Mouse (Mus musculus) gastrocnemius, adult 2 months (tissue): ENCODE data around the gene Pdf. TPM values are rescaled to one million over a fixed set of nuclear protein-coding genes. Genes with fewer than 3 reads are reported as not detected.
"Not testable (repeated sequence)": the region's sequence is repeated elsewhere in the genome, so short reads cannot be mapped to it uniquely, and the experiment has no call there.

Experiments used
- DNase-seq: peaks from one replicate; pipeline ENCODE4 v3.0.0; 2022
- H3K27ac ChIP-seq: fragments of 200-600 bp; 2 replicates; pipeline ENCODE4 v1.8.1; 2022; ENCODE audit warnings: mild to moderate bottlenecking
- H3K4me3 ChIP-seq: fragments of 200-600 bp; 2 replicates; pipeline ENCODE4 v1.8.1; 2022; ENCODE audit warnings: mild to moderate bottlenecking, moderate library complexity
- CTCF ChIP-seq: fragments of 200-600 bp; IDR thresholded peaks from 2 replicates; pipeline ENCODE4 v1.8.1; 2022; ENCODE audit warnings: antibody characterized with exemption, mild to moderate bottlenecking, moderate library complexity
- intact Hi-C: fragments of 180-260 bp; cut with DNase I; formaldehyde crosslinking; loops from one replicate; pipeline ENCODE4 v1.15.1; 2025
- total RNA-seq, 2 experiments: library from RNA; stranded (reverse); gene quantifications; 2 replicates each; pipeline ENCODE4 v1.2.3; 2021

The Pdf gene
- total RNA-seq, 2 experiments from 2014 or later = 38.6 to 44.0 TPM

DNA sequence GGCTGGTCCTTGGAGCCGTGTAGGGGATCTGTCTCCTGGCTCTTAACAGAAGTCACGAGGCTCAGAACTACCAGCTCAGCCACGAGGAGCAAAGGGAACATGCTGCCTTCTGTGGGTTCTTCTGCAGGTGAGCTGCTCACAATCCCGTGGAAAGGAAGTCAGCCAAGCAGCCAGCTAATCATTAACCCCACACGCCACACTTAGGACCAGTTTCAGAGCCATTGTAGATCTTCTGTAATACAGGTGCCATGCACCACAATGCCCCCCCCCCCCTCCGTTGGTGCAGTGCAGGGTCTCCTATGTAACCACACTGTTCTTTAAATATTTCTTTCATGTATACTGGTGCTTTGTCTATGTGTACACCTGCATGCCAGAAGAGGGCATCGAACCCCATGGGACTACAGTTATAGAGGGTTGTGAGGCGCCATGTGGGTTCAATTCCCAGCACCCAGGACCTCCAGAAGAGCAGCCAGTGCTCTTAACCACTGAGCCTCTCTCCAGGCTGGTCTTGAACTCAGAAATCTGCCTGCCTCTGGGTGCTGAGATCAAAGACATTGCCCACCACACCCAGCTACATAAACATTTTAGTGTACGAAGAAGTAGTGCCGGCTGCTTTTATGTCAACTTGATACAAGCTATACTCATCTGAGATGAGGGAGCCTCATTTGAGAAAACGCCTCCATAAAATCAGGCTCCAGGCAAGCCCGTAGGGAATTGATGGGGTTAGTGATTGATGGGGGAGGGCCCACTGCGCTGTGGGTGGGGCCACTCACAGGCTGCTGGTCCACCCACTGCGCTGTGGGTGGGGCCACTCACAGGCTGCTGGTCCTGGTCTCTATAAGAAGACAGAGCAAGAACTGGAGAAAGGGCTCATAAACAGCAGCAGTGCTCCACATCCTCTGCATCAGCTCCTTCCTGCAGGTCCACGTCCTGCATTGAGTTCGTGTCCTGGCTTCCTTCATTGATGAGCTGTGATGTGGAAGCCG, 17.4 kb upstream of the Pdf start, which contains the start of gene Tmed6:
Gene Tmed6, minus strand, starts transcription at position 134 of the 986 bp plus-strand sequence.
- no peak for TF ChIP-seq CTCF
- Histone ChIP-seq H3K27ac (no peak within 1 kb of the TSS), H3K4me3 (no peak within 1 kb of the TSS)
- intact Hi-C loops = no loop called here
- DNase-seq = peak; percentile 50

DNA sequence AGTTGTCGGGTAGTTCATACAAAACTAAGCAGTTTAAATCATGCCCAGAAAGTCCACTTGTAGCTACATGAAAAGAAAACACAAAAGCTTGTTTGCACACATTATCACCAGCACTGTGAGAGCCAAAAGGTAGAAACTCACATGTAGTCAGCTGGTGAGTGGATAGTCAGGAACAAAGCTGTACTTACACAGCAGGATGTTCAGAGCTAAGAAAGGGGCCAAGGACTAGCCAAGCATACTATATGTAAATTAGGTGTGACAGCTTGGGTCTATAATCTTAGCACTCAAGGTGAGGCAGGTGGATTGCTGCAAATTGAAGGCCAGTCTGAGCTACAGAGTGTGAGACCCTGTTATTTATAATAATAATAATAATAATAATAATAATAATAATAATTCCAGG, 14.2 kb upstream of the Pdf start:
- DNase-seq = no peak
- no peak for TF ChIP-seq CTCF
- intact Hi-C loops = no loop called here

DNA sequence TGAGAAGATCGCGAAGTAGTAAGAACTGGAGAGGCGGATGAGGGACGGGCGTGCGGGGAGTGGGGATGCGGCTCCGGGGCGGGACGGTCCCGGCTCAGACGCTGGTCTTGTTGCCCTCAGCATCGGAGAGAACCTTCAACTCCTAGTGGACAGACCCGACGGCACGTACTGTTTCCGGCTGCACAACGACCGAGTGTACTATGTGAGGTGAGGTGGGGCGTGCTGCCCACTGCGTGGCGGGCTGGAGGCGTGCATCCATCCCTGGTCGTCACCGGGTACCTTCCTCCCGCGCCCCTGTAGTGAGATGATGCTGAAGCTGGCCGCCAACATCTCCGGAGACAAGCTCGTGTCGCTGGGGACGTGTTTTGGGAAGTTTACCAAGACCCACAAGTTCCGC, 8.6 kb upstream of the Pdf start:
- no peak for TF ChIP-seq CTCF
- intact Hi-C loops = loop anchor here (1.0 kb wide), 1 partner anchor 26 kb away; the partner anchor contains the start of gene Vps4a
- no peak for DNase-seq
- H3K27ac ChIP-seq = peak overlapping the region; percentile 95
- peak overlapping the region; percentile 99 for H3K4me3 ChIP-seq

More for the DNA sequence above, 14.2 kb upstream of the Pdf start:
- H3K4me3 ChIP-seq = no peak overlapping the region
- no peak overlapping the region for H3K27ac ChIP-seq

DNA sequence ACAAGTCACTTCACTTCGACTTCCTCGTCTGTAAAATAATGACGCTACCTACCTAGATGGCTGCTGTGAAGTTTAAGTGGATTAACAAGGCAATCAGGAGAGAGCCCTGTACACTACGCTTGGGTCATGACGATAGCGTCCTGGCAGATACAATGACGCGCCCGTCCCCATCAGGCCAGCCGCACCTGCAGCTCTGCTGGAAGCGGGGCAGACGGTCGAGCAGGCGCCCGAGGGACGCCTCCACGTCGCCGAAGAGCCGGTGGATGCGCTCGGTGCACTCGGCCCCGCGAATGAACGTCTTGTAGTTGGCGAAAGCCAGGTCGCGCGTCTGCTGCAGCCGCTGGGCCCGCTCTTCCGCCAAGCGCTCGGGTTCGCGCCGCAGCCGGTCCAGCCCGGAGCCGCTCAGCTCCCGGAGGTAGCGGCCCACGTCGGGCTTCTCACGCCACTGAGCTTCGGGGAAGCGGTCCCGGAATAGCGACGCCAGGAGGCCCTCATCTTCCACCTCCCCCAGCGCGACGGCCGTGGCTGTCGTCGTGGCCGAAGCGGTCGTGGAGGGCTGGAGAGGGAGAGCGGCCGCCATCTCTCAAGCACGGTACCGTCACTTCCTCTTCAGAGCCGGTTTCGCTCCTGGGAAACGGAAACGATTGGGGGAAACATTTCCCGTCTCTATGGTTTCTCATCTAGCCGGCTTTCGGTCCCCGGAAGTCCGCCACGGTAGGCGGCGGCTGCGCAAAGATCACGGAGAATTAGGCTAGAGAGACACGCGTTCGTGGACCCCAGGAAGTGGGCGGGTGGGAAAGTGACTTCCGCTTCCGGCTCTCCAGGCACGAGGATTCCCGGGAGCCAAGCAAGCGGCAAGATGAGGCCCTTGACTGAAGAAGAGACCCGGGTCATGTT, 7.9 kb upstream of the Pdf start, which contains the start of the genes Cog8 and Nip7:
Gene Cog8, minus strand, starts transcription at position 614 of the 897 bp plus-strand sequence.
Gene Nip7, plus strand, starts transcription at position 802 of the 897 bp plus-strand sequence.
- Histone ChIP-seq H3K27ac (peak within 1 kb of the TSS; percentile 95), H3K4me3 (peak within 1 kb of the TSS; percentile 99)
- no peak for TF ChIP-seq CTCF
- DNase-seq = peak; percentile 98
- intact Hi-C loops = loop anchor here (1.0 kb wide), 1 partner anchor 25 kb away; the partner anchor contains the start of gene Vps4a

DNA sequence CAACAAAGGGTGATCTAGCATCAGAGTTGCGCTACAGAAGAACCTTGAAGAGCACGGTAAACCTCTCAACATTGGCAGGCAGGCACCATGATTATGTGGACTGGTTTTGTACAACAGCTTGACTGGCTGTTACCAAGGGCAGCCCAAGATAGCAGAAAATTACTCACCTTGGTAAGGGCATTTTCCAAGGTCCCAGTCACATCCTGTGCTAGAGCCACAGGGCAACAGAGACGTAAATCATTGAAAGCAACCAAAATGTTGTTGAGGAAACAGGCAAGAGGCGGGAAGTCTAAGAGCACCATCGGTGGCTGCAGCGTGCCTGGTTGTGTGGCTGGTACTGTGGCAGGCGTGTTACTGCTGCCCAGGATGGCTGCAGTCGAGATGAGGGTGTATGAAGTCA, 3.6 kb upstream of the Pdf start:
- no peak for TF ChIP-seq CTCF
- intact Hi-C loops = no loop called here
- DNase-seq = no peak
- H3K27ac ChIP-seq = no peak overlapping the region
- H3K4me3 ChIP-seq = no peak overlapping the region

DNA sequence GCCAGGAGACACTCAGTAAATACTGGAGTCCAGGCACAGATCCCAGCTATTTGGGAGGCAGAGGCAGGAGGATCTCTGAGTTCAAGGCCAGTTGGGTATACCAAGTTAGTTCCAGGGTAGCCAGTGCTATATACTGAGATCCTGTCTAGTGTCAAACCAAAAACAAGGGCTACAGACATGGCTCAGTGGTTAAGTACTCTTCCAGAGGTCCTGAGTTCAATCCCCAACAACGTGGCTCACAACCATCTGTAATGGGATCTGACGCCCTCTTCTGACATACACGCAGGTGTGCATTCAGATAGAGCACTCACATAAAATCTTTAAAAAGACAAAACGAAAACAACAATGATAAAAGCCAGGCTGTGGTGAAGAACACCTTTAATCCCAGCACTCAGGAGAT, 1.1 kb upstream of the Pdf start:
- intact Hi-C loops = no loop called here
- peak overlapping the region; percentile 93 for H3K4me3 ChIP-seq
- peak overlapping the region; percentile 94; the same call in 1 of the 2 replicates for H3K27ac ChIP-seq

DNA sequence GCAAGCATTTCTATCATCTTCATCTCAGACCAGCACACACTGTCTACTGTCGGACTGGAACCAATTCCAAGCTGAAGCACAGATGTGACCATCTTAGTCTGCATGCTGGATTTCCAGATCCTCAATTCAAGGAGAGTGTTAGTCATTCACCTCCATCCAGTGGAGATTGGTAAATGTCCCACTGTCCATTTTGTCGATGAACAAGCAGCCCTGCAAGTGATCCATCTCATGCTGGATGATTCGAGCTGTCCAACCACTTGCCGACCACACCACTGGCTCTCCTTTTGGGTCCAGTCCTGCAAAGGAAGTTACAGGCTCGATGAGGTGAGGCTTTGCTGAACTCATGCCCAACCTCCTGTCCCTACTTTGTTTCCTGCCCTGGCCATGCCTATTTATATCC, 1.4 kb downstream of the Pdf start:
- Histone ChIP-seq H3K4me3 (peak overlapping the region; percentile 93), H3K27ac (peak overlapping the region; percentile 94)
- TF ChIP-seq CTCF = no peak
- DNase-seq = peak; percentile 29
- intact Hi-C loops = loop anchor here (1.0 kb wide), 1 partner anchor 16 kb away; the partner anchor contains the start of gene Vps4a

More for the DNA sequence above, 1.1 kb upstream of the Pdf start:
- DNase-seq = no peak
- no peak for TF ChIP-seq CTCF

DNA sequence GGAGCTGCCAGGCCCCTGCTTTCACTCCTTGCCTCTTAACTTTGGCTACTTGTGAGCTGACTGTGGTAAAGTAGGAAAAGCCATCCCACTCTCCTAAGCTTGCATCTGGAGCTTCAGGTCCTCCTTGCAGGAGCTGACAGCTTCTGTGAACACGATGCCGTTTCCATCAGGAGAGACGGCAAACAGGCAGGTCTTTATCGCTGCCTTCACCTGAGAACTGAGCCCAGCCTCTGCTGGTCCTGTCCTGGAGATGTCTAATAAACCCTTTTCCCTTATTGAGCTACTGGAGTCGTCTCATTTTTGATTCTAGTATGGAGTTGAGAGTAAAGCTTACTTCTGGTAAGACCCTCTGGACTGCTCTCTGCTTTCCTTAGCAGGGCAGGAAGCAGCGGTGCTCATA, 2.9 kb downstream of the Pdf start:
- intact Hi-C loops = no loop called here
- Histone ChIP-seq H3K27ac (no peak overlapping the region), H3K4me3 (no peak overlapping the region)
- no peak for DNase-seq
- TF ChIP-seq CTCF = no peak

DNA sequence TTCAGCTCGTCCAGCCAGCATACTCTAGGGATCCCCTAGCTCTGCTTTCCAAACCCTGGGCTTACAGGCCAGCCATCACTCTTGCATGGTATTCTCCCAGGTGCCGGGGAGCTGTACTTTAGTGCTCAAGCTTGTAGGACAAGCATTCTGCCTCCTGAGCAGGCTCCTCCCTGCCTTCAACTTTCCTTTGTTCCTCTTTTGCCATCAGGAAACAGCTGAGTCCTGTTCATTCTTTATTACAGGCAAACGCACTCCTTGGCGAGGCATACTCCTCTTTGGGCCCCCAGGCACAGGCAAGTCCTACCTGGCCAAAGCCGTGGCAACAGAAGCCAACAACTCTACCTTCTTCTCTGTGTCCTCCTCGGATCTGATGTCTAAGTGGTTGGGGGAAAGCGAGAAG, 7.8 kb downstream of the Pdf start:
- no peak for TF ChIP-seq CTCF

DNA sequence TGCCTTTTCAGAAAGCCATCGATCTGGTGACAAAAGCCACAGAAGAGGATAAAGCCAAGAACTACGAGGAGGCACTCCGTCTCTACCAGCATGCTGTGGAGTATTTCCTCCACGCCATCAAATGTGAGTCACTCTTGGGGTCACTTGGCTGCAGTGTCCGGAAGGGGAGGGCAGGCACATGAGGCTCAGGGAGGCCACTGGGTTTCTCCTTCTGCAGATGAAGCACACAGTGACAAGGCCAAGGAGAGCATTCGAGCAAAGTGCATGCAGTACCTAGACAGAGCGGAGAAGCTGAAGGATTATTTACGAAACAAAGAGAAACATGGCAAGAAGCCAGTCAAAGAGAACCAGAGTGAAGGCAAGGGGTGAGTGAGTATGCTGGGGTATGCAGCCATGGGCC, 11.8 kb downstream of the Pdf start:
- TF ChIP-seq CTCF = no peak
- intact Hi-C loops = no loop called here
- Histone ChIP-seq H3K27ac (no peak overlapping the region), H3K4me3 (no peak overlapping the region)
- no peak for DNase-seq

More for the DNA sequence above, 7.8 kb downstream of the Pdf start:
- no peak overlapping the region for H3K27ac ChIP-seq
- no peak overlapping the region for H3K4me3 ChIP-seq
- intact Hi-C loops = no loop called here
- no peak for DNase-seq

DNA sequence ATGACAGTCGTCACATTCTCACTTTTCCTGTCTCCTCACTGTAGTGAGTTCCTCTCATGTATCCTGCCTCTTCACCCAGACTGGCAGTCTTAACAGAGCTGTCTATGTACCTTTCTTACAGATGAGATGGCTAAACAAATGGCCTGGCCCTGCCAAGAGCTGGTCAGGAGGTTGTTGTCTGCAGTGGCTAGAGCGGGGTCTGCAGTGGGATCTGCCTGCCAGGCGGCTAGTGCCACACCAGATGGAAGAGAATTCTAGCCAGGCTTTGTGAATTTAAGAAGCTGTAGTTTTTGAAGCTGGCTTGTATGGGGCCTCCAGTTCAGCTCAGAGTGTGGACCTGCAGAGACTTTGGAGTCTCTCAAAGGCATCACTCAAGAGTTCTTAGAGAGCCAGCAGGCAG, 12.8 kb downstream of the Pdf start:
- TF ChIP-seq CTCF = no peak
- no peak overlapping the region for H3K27ac ChIP-seq
- intact Hi-C loops = no loop called here
- DNase-seq = no peak
- H3K4me3 ChIP-seq = no peak overlapping the region

DNA sequence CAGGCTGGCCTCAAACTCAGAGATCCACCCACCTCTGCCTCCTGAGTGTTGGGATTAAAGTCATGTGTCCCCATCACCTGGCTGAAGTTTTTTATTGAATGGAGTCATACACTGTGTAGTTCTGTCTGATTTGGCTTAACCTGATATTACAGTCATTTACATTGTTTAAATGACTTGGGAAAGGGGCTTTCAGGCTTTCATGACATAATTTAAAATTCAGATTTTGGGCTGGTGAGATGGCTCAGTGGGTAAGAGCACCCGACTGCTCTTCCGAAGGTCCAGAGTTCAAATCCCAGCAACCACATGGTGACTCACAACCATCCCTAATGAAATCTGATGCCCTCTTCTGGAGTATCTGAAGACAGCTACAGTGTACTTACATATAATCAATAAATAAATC, 14.8 kb downstream of the Pdf start:
- H3K27ac ChIP-seq, intact Hi-C loops, H3K4me3 ChIP-seq, DNase-seq: not testable (repeated sequence)
